Mouse (Mus musculus): ENCODE measurements at regions not wholly inside any gene's neighbourhood (a gene's known extent, or its start where the extent isn't known, plus 50 kb on each side); places are given as distances from the start of the nearest gene placed in this dataset.

GRCm38 (mm10) chr12:35357901-35358300 is 176.9 kb downstream of the Ahr start:
- TF ChIP-seq POLR2A (IDR thresholded peaks at IDR 0.05; ENCODE audit: control insufficient read depth, extremely low read depth, insufficient read depth, low read length, poor library complexity) (no peak), CTCF (IDR thresholded peaks at IDR 0.05; ENCODE audit: borderline replicate concordance, control insufficient read depth, extremely low read depth, insufficient read depth, low read length, poor library complexity) (no peak)

Data from thymus, adult 2 months (tissue).